Mouse (Mus musculus) layer of hippocampus, postnatal 10 days (tissue): ENCODE results near the gene Ccl17. TPM values are rescaled to one million over a fixed set of nuclear protein-coding genes. Genes with fewer than 3 reads are reported as not detected.

Experiments used
- DNase-seq, 2 experiments: peaks; one replicate each; pipeline ENCODE4 v3.0.0; 2021; ENCODE audit warnings: low spot score in 2 of 2
- long read RNA-seq: library from polyadenylated mRNA; stranded (forward); transcript quantifications from one replicate; pipeline ENCODE4 v2.0.0, GENCODE M21; 2023
- total RNA-seq, 2 experiments: library from RNA; stranded (reverse); gene quantifications; 2 replicates each; pipeline ENCODE4 v1.2.3; 2021

The Ccl17 gene
- total RNA-seq: 1 to 10 TPM; 6.4 to 7.5 TPM
- long read RNA-seq, partial matches to known transcripts: 1 of 13 reads
- long read RNA-seq, other reads (novel, unspliced or antisense): 12 of 13 reads

DNA sequence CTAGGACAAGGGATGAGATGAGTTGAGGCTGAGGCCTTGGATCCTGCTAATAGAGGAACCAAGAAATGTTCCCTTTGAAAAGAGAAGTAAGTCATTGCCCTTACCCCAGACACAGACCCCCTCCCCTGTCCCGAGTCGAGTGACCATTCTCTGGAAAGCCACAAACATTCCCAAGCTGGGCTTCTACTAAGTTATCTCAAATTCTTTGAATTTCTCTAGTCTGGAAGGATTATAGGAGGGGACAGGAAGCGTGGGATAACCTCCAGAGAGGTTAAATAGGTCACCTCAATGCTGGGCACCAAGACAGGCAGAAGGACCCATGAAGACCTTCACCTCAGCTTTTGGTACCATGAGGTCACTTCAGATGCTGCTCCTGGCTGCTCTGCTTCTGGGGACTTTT, at the start of gene Ccl17:
Gene Ccl17 (plus strand): TSS at position 301 of the 400 bp plus-strand sequence.
- no peak for DNase-seq

DNA sequence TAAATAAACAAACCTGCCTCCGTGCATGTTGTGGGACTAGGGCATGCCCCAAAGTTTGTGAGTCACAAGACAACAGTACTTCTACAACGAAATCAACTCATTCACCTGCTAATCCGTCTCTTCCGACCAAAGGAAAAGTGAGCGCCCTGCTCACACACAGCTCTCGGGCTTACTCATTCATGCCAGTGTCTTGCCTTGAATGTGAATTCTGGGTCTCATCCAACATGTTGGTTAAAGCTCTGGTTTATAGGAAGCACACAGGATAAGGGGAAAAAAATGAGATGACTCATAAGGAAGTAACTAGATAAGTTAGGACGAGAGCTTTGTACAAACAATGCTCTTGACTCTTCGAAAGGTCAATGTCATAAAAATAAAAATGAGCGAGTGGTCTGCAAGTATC, 43.2 kb upstream of the Ccl17 start:
- no peak for DNase-seq

DNA sequence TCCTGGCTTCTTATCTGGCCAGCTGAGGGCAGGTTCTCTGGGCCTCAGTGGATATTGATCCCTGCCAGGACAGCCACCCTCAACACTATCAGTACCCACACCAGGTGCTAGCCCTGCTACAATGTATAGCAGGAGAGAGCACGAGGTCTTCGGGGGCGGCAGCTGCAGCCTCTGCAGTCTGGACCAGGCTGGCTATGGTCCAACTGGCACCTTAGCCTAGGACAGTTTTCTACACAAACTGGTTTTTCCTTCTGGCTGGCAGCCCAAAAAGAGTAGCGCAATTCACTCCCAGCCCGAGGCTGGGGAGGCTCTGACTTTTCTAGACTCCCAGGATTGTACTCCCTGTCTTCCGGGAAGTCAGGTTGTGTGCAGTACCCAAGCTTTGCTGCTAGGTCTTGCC, 39.3 kb upstream of the Ccl17 start:
- peak in 1 of 2 experiments; percentile 32 for DNase-seq

DNA sequence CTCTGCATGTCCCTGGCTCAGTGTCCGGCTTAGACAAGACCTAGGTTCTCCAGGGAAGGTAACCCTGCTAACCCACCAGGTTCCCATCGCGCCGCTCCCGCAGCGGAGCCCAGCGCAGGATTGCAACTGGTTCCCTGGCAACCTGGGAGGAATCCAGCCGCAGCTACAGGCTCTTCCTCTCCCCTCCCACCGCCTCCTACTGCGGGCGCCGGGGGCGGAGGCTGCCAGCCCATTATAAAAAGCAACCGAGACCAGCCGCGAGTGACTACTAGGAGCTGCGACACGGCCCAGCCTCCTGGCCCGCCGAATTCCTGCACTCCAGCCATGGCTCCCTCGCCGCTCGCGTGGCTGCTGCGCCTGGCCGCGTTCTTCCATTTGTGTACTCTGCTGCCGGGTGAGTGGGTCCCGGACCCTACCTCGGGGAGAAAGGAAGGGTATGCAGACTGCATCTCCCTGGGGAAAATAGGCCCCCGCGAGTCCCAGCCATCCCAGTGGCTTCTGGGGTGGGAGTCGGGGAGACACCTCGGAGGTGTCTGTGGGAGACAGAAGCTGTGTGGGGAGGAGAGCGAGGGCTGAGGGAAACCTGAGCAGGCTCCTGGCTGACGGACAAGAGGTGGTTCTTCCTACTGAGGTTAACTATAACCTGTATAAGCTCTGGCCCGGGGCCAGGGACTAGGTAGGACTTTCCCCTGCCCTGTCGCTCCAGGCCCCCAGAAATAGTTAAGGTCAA, 38.1 kb upstream of the Ccl17 start, which contains the start of gene Cx3cl1:
Gene Cx3cl1 (plus strand): TSS at position 69 of the 730 bp plus-strand sequence.
- DNase-seq: peak; percentile 81 to 87

DNA sequence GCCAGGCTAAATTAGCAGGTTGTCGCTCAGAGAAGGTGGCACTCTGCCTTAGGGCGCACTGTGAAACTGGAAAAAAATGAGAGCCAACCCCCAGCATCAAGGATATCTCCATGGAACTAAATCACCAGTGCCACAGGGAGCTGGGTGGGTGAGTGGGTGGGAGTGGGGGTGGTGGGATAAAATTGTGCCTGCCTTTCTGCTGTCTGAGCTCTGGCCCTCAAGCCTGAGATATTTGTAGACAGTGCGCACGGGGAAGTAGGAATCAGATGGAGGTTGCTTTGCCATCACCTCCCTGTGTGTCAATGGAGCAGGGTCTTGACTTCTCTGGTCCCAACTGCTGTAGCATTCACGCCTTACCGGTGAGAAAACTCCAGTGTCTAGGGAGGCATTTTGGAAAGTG, 37.2 kb upstream of the Ccl17 start:
- DNase-seq: peak in 1 of 2 experiments; percentile 32

DNA sequence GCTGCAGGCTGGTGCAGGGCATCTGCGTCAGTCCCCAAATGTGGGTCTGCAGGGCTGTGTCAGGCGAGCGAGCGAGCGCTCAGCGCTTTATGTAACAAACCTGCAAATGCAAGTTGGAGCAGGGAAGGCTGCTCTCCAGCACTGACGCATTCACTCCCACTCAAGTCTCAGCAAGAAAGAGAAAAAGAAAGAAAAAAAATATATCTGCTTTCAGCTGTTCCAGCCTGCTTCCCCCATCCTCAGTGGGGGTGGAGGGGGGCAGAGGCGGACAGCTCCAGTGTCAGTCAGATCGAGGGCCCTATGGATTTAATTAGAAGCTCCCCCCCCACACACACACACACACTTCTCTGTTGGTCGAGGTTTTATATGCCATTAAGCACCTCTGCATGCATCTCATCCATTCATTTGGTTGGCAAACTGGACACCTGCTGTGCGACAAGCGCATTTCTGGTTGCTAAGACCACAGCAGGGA, 36.5 kb upstream of the Ccl17 start:
- peak; percentile 45 to 49 for DNase-seq

DNA sequence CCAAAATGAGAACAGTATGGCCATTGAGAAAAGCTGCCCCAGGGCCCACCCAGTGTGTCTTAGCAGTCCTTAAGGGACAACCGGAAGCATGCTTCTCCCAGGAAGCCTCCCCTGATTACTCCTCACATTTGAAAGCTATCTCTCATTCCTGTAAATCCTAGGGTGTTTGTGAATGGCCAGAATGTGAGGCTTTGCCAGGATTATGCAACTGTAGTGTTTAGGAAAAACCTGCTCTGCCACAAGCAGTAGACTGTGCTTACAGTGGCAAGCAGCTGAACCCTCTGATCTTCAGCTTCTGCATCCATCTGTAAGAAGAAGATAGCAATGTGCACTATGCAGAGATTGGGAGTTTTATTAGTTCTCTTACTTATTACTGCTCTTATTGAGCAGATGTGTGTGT, 35.7 kb upstream of the Ccl17 start:
- no peak for DNase-seq

DNA sequence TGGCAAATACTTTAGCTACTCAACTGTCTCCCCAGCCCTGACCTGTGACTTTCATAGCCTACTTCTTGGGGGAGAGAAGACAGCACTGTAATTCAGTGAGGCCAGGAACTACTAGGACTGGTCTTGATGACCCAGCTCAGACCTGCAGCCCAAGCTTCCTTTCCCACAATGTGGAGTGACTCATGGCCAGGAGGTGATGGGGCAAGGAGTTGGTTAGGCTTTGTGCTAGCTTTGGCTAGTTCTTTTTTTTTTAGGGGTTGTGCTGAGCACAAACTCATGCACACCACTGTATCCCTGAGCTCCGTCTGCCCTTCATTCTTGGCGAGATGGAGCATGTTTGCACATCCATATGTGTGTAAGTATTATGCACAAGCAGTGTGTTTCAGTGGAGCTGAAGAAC, 33.9 kb upstream of the Ccl17 start:
- no peak for DNase-seq

DNA sequence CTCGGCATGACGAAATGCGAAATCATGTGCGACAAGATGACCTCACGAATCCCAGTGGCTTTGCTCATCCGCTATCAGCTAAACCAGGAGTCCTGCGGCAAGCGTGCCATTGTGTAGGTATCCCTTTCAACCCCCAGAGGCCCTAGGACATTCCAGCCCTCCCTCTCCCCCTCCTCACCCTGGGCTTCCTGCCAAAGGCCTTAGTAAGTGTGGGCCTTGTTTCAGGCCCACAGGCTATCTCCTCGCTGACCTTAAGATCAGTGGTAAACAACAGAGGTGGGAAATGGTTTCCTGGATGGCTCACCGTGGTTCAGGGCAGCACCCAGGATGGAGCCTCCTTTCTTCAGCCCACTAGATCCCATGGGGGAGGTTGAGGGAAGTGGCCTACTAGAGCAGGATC, 32.2 kb upstream of the Ccl17 start:
- DNase-seq: no peak

DNA sequence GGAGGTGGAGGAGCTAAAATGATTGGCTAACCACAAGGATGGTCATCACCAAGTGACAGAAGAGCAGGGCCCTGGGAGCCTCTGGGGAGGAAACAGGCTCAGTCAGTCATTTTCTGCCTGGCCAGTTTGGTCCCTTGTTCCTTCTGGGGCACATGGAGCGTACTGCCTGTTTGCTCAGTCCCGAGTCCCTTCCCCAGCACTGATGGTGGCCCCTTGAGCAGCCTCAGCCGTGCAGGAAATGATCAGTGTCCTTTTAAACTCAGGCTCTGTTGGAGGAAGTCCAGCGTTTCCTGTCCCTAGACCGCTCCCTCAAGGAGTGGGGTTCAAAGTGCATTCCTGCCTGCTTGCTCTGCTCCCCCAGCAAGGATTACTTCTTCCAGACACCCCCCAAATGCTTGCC, 31.8 kb upstream of the Ccl17 start:
- peak in 1 of 2 experiments; percentile 15 for DNase-seq

DNA sequence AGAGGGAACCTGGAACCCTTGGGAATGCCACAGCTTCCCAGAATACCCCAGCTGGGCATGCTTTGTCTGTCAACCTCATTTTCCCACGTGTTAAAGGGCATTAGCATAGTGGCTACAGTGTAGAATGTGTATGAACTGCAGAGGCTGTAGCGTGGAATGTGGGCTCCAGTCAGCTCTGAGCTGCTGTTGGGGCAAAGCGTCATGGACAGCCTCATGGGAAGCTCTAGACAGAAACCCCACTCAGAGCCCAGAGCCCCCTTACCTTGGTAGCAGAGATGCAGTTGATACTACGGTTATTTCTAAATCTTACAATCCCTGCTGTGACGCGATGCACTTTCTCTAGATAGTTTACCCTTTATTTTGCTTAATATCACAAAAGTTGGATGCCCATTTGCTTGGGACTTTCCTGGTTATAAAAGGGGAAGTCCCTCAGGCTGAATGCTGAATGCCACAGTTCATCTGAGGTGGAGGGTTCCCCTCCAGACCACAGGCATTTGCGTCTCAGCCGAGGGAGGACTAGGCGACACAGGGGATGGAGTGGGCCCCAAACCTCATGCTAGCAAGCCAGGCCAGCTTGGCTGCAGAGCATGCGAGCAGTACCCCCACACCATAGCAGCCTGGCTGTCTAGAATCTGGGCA, 31.2 kb upstream of the Ccl17 start:
- no peak for DNase-seq

DNA sequence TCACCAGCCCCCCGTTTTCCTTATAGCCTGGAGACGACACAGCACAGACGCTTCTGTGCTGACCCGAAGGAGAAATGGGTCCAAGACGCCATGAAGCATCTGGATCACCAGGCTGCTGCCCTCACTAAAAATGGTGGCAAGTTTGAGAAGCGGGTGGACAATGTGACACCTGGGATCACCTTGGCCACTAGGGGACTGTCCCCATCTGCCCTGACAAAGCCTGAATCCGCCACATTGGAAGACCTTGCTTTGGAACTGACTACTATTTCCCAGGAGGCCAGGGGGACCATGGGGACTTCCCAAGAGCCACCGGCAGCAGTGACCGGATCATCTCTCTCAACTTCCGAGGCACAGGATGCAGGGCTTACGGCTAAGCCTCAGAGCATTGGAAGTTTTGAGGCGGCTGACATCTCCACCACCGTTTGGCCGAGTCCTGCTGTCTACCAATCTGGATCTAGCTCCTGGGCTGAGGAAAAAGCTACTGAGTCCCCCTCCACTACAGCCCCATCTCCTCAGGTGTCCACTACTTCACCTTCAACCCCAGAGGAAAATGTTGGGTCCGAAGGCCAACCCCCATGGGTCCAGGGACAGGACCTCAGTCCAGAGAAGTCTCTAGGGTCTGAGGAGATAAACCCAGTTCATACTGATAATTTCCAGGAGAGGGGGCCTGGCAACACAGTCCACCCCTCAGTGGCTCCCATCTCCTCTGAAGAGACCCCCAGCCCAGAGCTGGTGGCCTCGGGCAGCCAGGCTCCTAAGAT, 30.5 kb upstream of the Ccl17 start:
- no peak for DNase-seq

DNA sequence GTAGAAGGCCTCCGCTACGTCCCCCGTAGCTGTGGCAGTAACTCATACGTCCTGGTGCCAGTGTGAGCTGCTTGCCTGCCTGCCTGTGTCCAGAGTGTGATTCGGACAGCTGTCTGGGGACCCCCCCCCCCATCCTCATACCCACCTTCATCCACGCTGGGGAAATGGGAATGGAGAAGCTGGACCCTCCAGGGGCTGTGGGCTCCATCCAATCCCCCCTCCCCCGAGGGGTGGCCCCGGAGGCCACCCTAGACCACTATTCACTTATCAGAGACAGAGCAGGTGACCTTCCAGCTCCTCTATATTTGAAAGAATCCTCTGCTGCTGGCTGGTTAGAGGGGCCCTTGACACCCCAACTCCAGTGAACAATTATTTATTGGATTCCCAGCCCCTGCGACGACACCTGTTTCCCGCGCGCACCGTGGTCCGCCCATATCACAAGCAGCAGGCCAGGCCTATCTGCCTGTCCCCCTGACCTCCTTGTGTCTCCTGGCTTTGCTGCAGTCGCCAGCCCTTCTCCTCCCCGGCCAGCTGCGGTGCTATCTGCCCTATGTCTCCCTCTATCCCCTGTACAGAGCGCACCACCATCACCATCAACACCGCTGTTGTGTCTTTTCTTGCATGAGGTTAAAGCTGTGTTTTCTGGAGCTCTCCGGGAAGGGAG, 29.6 kb upstream of the Ccl17 start:
- no peak for DNase-seq

DNA sequence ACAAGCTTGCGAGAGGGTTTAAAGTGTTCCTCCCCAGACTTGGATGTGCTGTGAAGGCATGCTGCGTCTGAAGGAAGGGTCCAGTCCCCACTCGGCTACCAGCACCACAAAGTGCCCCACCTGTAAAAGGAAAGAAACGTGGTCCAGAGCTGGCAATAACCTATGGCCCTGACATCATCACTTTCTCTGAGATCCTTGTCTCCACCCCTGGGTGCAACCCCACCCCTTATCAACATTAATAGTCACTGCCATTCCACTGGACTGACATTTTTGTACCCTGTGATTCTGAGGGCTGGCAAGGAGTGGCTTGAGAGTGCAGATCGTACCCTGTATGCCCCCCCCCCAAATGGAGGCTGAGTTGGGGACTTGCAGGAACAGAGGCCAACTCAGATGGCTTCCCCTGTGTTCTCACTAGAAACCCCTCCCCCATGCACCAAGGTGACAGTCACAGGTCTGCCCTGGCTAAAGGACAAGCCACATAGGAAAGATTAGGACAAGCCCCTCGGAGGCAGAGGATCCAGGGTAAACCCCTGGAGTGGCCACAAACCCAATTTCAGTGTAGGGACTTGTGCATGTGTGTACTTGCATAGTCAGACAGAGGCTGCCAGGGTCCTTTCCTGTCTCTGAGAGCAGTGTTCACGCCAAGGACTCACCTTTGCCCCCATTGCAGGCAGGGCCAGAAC, 29.0 kb upstream of the Ccl17 start:
- DNase-seq: no peak

DNA sequence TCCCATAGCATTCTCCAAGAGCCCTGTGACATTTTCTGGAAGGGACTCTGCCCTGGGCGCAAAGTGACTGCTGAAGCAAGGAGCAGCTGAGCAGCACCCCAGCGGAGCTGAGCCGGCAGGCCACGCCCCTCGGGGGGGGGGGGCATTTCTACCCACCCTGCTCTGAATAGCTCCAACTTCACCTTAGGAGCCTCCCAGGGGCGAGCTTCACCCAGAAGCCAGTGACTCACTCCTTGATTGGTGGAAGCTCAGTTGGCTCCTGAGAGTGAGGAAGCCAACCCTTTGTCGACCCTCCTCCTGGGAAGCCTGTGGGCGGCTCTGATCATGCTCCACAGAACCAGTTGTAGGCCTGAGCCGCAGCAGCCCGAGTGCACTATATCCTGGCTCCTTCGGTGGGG, 28.4 kb upstream of the Ccl17 start:
- DNase-seq: no peak

DNA sequence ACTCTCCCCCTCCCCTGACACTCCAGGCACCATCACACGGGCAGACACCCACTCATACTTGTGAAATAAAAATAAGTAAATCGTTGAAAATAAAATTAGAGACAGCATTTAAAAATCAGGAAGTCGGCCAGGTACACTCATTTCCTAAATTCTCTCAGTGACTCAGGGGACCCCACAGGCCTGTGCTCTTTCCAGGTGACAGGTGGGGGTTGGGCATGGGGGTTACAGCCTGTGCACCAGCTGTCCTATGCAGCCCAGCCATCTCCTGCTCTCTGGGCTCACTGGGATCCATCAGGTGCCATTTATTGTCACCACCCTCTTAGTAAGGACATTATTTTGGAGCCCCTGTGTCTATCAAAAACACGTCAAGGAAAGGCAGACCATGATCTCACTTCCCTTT, 26.4 kb upstream of the Ccl17 start:
- DNase-seq: no peak

DNA sequence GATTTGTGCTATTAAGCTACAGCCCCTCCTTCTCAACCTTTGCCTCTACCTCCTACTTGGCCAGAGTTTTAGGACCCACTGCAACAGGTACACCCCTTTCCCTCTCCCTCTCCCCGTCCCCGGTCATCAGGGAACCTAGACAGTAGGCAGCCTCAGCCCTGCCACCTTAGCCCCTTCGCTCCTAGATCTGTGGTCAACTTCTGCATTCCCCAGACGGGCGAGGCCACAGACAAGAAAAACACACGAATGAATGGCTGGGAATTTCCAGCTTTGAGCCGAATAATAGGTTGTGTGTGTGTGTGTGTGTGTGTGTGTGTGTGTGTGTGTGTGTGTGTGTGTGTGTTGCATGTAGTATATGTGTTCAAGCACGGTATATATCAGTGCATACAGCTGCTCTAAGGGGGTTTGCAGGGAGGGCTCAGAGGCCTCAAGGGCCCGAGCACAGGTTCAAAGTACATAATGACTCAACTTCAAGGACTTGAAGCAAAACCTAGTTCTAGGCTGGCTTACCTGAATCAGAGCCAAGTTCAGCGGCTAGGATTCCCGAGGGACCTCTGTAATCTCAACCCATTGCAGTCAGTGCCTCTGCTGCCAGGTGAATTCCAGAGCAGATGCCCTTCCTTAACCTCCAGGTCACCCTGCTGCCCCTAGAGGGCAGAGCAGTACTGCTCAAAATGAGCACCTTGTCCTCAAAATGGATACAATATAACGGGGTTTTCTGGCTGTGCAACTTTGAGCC, 24.8 kb upstream of the Ccl17 start:
- no peak for DNase-seq

DNA sequence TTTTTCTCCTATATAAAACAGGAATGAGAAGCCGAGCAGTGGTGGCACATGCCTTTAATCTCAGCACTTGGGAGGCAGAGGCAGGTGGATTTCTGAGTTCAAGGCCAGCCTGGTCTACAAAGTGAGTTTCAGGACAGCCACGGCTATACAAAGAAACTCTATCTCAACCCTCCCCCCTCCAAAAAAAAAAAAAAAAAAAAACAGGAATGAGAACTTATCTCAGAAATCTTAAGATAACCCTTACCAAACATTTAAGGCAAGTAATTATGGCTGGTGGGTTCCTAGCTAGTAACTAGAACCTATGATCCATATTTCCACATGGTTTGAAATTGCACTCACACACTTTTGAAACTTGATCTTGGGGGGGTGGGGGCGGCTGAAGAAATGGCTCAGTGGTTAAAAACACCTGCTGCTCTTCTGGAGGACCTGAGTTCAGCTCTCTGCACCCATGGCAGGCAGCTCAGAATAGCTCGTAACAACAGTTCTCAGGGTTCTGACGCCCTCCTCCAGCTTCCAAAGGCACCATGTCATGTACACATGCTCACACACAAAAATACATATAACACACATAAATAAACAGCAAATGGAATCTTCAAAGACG, 24.2 kb upstream of the Ccl17 start:
- no peak for DNase-seq
